Mouse (Mus musculus) T-cell, adult 66 days (primary cell): ENCODE data around the gene Dmrtc1c2. TPM values are rescaled to one million over a fixed set of nuclear protein-coding genes. Genes with fewer than 3 reads are reported as not detected.

Source experiments
- total RNA-seq, 2 experiments: library from RNA; stranded (reverse); gene quantifications; 3 replicates in 1 of 2; 4 replicates in 1 of 2; pipeline ENCODE4 v1.2.4; 2023

Dmrtc1c2 gene
- total RNA-seq = not detected

DNA sequence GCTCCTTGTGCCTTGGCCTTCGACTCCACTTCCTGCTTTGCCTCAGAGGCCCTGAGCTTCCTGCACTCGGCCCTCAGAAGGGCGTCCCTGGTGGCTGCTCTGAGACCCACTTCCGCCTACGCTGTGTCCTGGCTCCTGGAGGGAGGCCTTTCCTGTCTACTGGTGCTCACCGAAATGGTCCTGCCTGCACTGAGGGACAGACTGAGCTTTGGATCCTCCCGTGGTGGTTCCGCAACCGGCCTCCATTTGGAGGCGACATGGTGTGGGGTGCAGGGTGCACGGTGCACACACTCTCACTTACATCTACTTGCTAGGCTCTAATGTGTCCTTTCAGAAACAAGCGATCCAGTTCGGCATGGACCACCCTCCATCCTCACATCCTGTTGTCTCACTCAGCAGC lies at the start of gene Dmrtc1c2:
Dmrtc1c2 (minus strand) TSS at position 101 of the 400 bp plus-strand sequence.

DNA sequence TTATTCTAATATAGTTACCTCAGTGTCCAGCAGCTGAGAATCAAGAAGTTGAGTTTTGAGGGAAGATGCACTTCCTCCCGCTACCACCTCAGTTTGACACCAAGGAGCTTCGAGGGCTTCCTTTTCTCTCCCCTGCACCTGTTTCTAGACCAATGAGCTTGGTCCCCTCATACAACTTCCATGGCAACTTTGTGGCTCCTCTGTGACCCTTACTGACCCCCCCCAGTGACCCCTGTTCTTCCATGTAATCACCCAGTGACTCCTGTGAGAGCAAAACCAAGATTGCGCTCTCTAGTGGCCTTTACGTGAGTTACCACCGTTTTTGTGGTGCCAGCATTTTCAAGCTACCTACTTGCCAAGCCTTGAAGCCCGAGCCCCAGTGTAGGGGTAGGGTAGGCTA lies 13.5 kb upstream of the Dmrtc1c2 start, which contains the start of gene 1700031F05Rik:
1700031F05Rik (minus strand) TSS at position 101 of the 400 bp plus-strand sequence.

DNA sequence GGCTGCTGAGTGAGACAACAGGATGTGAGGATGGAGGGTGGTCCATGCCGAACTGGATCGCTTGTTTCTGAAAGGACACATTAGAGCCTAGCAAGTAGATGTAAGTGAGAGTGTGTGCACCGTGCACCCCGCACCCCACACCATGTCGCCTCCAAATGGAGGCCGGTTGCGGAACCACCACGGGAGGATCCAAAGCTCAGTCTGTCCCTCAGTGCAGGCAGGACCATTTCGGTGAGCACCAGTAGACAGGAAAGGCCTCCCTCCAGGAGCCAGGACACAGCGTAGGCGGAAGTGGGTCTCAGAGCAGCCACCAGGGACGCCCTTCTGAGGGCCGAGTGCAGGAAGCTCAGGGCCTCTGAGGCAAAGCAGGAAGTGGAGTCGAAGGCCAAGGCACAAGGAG lies 51.8 kb downstream of the Dmrtc1c2 start, which contains the start of gene Dmrtc1c1:
Dmrtc1c1 (plus strand) TSS at position 301 of the 400 bp plus-strand sequence.

Other genes with a start within 250 kb of the Dmrtc1c2 start
- gene Phka1, start 210.4 kb downstream of the Dmrtc1c2 start, total RNA-seq = under 1 TPM in 1 of 2 experiments, not detected in 1; 0.09 TPM
- not detected for gene Gm3880, start 167.6 kb downstream of the Dmrtc1c2 start, total RNA-seq
- gene Gm9112, start 147.0 kb downstream of the Dmrtc1c2 start, total RNA-seq = not detected
- gene Dmrtc1b, start 146.8 kb downstream of the Dmrtc1c2 start, total RNA-seq = not detected
- gene Dmrtc1c1, start 51.7 kb downstream of the Dmrtc1c2 start, total RNA-seq = not detected
- gene 1700031F05Rik, start 13.4 kb upstream of the Dmrtc1c2 start, total RNA-seq = not detected
- not detected for gene Dmrtc1a, start 54.1 kb upstream of the Dmrtc1c2 start, total RNA-seq
- not detected for gene 1700011M02Rik, start 54.3 kb upstream of the Dmrtc1c2 start, total RNA-seq
- gene 1700018G05Rik, start 73.8 kb upstream of the Dmrtc1c2 start, total RNA-seq = not detected